7 mouse cellular contexts compared by ENCODE assay signal in genomic region chr8:103272305-103273079, GRCm38 (mm10).
DNase-seq lines count a peak whose midpoint lies in the region; ATAC-seq lines count a peak whose summit lies in the region.

No protein-coding gene starts in this region.

- H3K4me2 ChIP-seq in forebrain, embryonic 15.5 days (replicated peaks): no peak overlapping the region

- H3K27ac ChIP-seq in forebrain, embryonic 15.5 days (replicated peaks): no peak overlapping the region

- no peaks in the 10 kb centered on the region for H3K27me3 ChIP-seq in forebrain, embryonic 15.5 days

- intact Hi-C loops in left cerebral cortex, postnatal 4 days (cut with DNase I): no loop called here

- peak; percentile 93 for ATAC-seq in forebrain, embryonic 15.5 days (replicated peaks)

- H3K4me1 ChIP-seq in forebrain, embryonic 15.5 days: peaks cover 13% of the 10 kb centered on the region

- no peaks in the 10 kb centered on the region for H3K9me3 ChIP-seq in forebrain, embryonic 15.5 days

- H3K36me3 ChIP-seq in forebrain, embryonic 15.5 days: no peaks in the 10 kb centered on the region

- H3K9ac ChIP-seq in forebrain, embryonic 15.5 days (replicated peaks): no peak overlapping the region

- no peak overlapping the region for H3K4me3 ChIP-seq in forebrain, embryonic 15.5 days

- peak; percentile 35 for DNase-seq in right cerebral cortex, adult 18-20 months
- no peak for DNase-seq in right cerebral cortex, postnatal 14 days
- peak; percentile 57 for DNase-seq in left cerebral cortex, postnatal 4 days
- peak; percentile 29 for DNase-seq in retina, embryonic 14.5 days (ENCODE audit: low spot score)
- no peak for DNase-seq in yolk sac, embryonic 10.5 days (ENCODE audit: low spot score)
- no peak for DNase-seq in liver

- 6% methylated on average over 5 of the region's 5 CpGs for WGBS in forebrain, embryonic 15.5 days

Comparison
In these comparisons a context has a peak if more than half of its experiments do, and no peak if none do; other contexts are left out.
1. DNase-seq: peak in right cerebral cortex, adult 18-20 months (single experiment), left cerebral cortex, postnatal 4 days (single experiment) and retina, embryonic 14.5 days (single experiment); none in right cerebral cortex, postnatal 14 days (single experiment), yolk sac, embryonic 10.5 days (single experiment) and liver (single experiment).